Mouse (Mus musculus): ENCODE measurements at regions not wholly inside any gene's neighbourhood (a gene's known extent, or its start where the extent isn't known, plus 50 kb on each side); places are given as distances from the start of the nearest gene placed in this dataset.

DNA sequence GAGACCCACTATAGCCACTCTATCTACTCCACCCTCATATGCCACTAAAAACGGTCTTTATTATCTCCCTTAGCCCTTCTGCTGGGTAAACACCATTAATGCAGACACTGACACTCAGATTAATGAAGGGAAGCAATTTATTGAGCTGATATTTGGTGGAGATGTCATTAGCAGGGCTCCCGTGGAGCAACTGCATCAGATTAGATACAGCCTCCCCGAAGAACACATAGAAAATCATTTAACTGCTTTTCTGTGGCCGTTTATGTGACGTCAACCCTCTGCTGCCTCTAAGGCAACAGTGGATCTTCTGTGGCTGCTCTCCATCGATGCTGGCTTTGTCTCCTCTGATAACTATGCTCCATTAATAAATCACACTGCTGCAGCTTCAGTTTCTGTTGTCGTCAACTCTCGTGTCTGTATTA, 207.2 kb upstream of the Hnrnpa3 start:
- DNase-seq (ENCODE audit: low read depth, low spot score) = no peak

DNA sequence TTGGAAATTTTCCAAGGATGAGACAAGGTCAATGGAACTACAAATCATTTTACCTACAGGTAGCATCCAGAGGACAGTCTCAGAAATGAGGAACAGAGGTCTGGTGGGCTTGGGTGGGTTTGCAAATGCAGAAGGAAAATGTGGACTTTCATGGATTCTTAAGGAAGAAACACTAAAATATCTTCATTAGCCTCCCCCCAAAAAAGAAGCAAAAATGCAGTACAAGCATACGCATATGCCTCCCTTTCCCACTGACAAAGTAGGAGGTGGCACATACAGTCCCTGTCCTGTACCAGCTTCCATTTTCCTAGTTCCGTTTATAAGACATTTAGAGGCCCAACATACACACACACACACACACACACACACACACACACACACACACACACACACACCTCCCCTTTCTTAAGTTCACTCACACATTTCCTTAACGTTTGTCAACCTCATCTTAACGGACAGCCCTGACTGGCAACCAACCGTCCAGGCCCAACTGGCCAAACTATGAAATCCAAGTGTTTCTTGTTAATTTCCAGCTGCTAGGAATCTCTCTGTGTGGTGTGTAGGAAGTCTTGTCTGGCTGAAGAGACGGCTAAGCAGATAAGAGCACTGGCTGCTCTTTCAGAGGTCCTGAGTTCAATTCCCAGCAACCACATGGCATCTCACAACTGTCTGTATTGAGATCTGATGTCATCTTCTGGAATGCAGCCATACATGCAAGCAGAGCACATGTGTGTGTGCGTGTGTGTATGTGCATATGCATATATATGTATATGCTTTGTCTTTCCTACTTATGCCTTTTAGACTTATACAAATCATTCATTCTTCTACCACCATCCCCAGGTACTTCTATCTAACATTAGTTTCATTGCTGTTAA, 206.6 kb upstream of the Hnrnpa3 start:
- DNase-seq (ENCODE audit: low read depth, low spot score) = no peak

DNA sequence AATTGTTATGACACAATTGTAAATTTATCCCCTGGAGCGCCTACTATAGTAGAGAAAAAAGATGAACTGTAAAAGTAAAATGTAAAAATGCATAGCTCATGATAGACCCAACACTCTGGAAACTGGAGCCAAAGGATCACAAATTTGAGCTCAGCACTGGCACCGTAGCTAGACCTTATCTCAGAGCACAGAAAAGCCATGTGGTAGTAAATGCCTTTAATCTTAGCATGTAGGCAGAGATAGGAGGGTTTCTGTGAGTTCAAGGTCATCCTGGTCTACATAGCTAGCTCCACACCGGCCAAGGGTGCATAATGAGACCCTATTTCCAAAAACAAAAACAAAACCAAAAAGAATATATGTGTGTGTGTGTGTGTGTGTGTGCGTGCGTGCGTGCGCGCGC, 203.6 kb upstream of the Hnrnpa3 start:
- DNase-seq (ENCODE audit: low read depth, low spot score) = no peak

DNA sequence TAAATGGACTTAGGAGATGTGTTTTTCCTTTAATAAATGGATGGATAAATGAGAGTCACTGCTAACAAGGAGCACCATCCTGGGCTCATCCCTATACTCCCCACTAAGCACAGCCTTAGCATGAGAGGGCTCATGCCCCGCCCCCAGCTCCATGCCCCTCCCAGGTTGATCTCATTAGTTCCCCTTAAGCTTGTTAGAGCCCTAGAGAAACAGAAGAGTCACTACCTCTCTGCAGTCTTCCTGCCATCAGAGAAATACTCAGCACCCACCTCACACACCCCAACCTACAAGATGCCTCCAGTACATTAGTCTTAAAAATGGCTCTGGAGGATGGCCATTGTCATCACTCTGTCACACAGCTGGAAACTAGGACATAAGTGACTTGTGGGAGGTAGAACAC, 202.8 kb upstream of the Hnrnpa3 start:
- no peak for DNase-seq (ENCODE audit: low read depth, low spot score)

DNA sequence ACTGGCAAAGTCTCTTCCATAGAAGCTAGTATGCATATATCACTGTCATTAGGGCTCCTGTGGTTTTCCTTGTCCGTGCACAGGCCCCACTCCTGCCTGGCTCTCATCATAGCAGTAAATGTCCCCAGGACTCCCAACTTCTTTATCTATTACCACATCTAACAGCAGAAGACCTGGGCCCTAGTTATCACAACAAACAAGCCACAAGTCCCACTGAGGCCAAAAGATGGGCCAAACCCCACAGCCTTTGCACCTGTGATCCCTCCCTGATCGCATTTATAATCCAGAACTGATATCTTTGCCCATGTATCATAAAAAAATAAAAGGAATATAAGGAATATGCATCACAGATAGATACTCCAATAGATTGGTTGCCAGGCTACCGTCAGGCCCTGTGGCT, 201.6 kb upstream of the Hnrnpa3 start:
- no peak for DNase-seq (ENCODE audit: low read depth, low spot score)

DNA sequence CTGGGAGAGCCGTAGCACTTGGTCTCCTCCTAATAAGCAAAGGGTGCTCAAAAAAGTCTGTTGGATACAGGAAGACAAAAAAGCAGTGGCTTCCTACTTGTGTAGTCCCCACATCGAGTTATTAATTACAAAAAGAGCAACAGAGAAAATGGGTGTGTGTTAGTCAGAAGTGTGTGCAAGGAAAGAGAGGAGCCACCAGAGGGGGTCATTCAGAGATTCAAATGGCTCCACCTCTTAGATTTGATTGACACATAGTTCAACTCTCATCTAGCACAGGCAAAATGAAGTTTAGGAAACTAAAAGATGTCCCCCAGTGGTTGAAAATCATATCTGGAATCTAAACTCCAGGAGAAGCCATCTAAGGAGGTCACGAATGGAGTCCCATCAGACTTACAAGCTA, 200.2 kb upstream of the Hnrnpa3 start:
- DNase-seq (ENCODE audit: low read depth, low spot score) = no peak

DNA sequence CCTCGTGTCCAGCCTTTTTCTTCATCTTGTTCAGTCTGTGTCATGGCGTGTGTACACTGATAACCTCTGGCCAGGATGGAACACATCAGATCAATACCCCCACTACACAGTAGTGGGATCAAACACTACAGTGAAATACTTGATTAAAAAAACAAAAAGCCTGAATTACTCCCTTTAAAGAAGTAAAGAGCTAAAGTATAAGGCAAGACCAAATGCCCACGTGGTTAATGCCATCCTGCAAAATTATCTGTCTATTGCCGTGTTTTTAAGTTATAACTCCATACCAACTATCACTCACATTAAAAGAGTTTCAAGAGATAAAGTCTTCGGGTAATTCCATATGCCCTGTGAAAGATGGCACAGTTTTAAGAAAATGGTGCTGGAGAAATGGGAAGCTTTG, 198.6 kb upstream of the Hnrnpa3 start:
- DNase-seq (ENCODE audit: low read depth, low spot score) = no peak

DNA sequence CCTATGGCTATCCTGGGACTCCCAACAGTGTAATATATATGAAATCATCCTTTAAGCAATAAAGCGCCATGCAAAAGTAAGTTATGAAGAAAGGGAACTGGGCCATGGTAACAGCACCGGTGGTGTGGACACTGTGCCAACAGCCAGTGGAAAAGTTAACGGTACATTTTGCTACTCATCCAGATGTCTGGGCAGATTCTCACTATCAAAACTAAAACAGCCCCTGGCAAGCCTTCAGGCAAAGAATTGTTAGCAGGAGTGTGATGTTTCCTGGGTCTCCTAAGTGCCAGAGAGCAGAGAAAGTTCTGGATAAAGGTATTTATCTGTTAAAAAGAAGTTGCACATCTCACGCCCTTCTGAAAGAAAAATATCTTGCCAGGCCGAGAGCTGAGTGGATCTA, 198.0 kb upstream of the Hnrnpa3 start:
- no peak for DNase-seq (ENCODE audit: low read depth, low spot score)

DNA sequence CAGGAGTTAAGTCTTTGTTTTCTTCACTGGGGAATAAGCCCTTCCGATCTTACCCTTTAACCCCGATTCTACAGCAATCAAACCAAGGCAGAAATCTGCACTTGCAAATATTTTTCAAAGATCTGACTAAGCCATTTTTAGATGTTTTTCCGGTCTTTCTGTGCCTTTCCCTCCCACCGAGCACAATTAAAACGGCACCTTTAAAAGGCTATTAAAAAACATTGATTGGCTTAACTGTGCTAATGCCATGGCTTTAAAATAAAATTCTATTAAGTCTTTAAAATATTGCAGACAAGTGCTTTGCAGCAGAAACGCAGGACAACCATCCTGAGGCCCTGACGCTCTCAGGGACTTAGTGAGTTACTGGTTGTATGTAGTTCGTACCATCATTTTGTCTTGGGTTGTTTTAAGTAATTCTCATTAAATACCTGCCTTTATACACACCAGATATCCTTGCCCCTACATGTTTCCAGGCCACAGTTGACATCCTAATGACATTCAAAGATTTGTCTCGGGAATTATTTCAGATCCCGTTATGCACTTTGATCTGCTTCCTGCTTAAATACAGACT, 197.6 kb upstream of the Hnrnpa3 start:
- no peak for DNase-seq (ENCODE audit: low read depth, low spot score)

DNA sequence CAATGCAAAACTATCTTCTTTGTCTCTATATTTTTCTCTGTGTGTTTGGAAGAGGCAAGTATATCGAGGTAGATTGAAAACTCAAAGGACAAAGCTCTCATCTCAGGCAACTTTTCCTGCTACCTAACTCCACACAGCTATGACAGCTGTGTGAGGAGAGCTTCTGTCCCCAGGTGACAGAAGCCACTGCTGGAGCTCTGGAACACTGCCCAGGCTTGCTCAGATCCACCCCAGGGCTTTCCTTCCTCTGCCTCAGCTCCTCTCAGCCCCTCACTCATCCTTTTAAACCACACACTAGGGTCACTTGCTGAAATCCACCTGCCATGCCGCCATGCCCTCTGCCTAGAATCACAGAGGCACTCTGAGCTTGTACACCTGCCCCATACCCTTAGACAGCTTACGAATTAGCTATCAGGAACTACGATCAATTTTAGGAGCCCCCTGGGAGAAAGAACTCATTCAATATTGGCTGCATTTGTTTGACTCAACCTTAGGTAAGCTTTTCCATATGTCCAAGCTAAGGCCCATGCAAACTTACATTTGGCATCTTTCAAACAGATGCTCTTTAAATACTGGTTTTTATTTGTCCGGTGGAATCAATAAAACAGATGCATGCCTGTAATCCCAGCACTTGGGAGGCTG, 196.9 kb upstream of the Hnrnpa3 start:
- DNase-seq (ENCODE audit: low read depth, low spot score) = no peak

DNA sequence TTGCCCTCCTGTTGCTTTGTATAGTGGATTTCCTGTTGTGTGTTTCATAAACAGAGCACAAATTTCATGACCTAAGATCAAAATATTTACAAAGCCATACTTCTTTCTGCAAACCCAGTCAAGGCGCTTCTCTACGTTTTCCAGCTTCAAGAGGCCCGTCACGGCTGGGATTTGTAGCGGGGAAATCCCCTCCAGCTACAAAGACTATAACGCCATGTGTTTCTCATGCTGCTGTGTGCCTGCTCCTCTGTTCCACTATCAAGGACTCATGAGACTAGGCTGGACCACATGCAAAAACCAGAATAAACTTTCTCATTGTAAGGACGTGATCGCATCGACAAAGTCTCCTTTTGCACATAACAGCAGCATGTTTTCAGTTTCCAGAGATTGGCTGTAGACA, 196.0 kb upstream of the Hnrnpa3 start:
- DNase-seq (ENCODE audit: low read depth, low spot score) = no peak

DNA sequence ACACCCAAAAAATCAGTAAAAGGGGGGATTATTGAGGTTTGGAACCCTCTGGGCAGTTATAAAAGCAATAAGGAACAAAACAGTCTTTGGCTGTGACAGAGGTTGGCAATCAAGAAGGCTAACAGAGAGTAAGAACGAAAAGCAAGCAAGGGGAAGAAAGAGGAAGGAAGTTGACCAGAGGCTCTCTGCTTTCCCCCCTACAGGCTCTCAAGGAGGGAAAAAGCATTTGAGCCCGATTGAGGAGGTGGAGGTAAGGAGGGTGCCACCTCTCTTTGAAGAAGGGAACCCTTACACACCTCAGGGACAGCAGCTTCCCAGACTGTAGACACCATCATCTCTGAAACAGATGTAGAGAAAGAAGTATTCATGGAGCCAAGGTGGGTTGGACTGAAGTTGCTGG, 194.6 kb upstream of the Hnrnpa3 start:
- DNase-seq (ENCODE audit: low read depth, low spot score) = no peak

DNA sequence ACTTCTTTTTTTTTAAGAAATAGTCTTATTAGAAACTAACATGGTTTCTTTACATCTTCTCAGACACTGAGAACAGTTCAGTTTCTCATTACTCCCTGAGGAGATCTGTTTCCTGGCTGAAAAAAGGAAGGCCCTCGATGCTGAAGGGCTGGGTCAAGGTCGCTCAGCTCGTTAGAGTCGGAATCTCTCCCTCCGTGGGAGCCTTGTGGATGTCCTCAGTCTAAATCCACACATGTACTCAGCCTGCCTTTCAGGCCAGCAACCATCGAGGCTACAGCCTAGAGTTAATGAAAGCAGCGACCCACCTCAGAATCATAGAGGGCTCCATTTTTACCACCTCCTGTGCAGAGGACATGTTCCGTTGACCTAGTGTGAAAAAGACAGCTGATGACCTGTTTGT, 190.2 kb upstream of the Hnrnpa3 start:
- DNase-seq (ENCODE audit: low read depth, low spot score) = no peak

DNA sequence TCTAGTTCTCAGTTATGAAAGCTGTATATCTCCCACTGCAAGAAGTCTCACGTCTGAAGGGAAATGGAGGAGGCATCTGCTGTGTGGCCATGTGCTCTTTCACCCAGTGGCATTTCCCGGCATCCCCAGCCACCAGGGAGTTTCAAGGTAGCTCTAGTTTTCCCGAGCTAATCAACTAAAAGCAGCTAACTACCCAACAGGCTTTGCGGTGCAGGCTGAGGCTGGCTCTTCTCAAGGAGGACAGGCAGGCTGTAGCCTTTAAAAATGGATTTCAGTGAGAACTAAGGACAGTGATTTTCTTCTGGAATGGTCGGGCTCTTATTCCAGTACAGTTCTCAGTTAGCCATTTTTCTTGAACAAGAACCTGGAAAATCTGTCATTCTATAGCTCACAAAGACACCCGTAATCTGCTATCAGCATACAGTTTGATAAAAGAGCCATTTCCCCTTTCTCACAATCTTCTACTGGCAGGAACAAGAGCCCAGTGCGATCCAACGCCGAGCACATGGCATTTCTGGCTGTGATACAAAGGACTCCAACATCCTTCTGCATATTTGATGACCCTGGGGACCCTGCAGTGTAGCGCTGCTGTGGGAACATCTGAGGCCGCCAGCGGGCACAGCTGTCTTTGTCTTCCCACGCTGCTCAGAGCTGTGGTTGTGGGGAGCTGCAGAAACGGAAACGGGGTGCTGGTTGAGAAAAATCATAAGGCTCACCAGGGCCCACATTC, 188.9 kb upstream of the Hnrnpa3 start:
- no peak for DNase-seq (ENCODE audit: low read depth, low spot score)

DNA sequence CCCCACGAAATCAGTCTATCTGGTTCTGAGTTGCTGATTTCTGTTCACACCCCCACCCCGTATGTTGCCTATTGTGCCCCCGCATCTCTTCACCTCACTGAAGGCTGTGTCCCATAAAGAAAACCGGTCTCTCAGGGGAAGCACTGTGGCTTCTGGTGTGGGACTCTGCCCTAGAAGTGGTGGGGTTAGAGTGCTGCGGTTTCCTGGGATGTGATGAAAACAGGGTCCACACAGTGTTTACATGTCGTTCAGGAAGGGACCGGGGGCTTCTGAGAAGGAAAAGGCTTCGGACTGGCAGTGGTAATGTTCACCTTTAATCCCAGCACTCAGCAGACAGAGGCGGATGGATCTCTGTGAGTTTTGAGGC, 188.4 kb upstream of the Hnrnpa3 start:
- no peak for DNase-seq (ENCODE audit: low read depth, low spot score)

DNA sequence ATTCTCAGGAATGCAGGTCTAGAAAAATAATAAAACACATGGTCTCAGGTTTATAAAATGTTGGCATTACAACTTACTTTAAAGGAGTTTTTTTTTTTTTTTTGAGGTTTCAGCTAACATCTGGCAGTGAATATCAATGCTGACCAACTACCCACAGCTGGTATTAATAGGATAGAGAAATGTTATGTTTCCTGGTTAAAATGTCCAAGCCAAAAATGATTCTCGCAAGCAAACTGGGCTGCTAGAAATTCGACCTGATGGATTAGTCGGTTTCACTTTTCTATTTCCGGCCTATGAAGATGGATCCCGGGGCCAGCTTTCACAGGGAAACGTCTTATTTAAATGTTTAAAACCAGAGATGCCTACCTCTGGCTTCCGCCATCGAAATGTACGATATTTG, 186.6 kb upstream of the Hnrnpa3 start:
- DNase-seq (ENCODE audit: low read depth, low spot score) = no peak

DNA sequence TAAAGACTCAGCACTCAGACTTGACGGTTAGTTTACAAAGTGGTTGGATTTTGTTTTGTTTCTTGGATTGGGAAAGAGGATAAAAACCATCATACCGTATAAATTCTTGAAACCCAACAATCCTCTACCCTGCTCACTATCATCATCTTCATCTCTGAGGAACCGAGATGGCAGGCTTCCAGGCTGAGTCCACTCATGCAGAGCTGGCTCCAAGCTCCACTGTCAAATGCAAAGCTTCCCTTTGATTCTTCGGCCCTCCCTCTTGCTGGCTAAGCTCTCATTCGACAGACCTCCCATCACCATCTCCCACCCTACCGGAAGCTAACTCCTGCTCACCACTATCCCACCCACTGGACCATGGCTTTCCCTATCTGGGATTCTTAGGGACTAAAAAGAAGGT, 184.6 kb upstream of the Hnrnpa3 start:
- DNase-seq (ENCODE audit: low read depth, low spot score) = no peak

DNA sequence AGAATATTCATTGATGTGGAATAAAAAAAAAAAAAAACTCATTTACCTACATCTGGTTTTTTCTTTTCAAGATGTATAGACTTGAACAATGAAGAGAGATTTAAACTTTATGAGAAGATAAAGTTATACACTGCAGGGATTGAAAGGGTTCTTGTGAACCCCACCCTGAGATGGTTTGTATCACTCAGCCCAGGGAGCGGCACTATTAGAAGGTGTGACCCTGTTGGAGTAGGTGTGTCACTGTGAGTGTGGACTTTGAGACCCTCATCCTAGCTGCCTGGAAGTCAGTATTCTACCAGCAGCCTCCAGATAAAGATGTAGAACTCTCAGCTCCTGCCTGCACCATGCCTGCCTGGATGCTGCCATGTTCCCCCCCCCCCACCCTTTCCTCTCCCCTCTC, 182.7 kb upstream of the Hnrnpa3 start:
- no peak for DNase-seq (ENCODE audit: low read depth, low spot score)

DNA sequence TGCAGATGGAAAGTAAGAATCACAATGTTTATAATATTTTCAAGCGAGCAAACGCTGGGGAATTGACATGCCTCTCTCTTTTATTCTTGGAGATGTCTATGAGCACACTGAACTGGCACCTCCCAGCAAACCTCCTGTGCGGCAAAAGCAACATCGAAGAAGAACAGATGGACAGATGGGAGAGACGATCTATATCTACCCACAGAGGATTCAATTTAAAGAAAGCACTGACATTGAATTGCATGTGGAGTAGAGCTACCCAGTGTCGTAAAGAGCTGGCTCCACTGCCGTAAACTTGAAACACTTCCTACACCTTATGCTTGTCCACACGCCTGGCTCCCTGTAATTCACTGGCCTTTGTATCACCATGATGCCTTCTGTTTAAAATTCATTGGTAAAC, 182.0 kb upstream of the Hnrnpa3 start:
- DNase-seq (ENCODE audit: low read depth, low spot score) = no peak

DNA sequence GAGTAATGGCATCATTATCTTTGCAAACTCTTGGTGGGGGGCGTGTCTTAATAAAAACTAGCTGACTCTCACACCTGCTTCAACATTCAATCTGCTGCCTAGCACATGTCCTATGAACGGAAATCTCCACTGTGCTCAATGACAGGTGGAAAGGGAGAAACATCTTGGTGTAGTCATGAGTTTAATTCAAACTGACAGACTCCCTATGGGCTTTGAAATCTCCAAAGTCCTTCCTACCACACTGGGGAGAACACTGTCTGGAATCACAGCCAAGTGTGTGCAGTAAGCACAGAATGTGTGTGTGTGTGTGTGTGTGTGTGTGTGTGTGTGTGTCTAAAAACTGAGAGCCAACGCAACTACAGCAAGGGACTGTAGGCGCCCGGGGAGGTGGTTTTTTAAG, 179.5 kb upstream of the Hnrnpa3 start:
- DNase-seq (ENCODE audit: low read depth, low spot score) = no peak

DNA sequence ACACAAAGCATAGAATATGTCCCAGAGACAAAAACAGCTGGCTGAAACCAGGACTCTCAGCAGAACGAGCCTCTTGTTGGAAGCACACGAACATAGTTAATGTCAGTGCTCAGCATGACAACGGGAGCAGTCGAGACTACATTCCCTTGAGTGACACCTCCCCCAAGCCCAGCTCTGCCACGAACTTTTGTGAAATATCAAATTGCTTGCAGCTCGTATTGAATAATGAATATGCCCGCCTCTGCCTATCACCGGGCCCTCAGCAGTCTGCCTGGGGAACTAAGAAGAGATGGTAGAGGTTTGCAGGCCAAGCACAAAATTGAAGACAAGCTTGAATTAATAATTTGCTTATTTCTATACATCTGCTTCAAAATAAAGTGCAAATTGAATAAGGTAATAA, 177.2 kb upstream of the Hnrnpa3 start:
- DNase-seq (ENCODE audit: low read depth, low spot score) = no peak

DNA sequence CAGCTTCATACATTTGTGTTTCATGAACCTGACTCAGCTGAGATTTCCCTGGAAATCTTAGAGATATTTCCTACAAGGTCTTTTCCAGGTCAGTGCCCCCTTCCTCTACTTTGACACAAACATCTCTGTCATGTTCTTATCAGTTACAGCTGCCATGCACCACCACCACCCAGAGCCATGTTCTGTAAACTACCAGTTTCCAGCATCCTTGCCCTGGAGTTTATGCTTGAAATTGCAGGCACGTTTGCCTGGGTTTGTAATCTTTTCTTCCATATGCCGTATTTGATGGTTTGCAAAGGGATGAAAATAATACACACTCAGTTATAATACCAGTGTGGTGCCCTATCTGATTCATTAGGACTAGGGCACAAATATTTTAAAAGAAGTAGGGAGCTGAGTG, 176.6 kb upstream of the Hnrnpa3 start:
- no peak for DNase-seq (ENCODE audit: low read depth, low spot score)

DNA sequence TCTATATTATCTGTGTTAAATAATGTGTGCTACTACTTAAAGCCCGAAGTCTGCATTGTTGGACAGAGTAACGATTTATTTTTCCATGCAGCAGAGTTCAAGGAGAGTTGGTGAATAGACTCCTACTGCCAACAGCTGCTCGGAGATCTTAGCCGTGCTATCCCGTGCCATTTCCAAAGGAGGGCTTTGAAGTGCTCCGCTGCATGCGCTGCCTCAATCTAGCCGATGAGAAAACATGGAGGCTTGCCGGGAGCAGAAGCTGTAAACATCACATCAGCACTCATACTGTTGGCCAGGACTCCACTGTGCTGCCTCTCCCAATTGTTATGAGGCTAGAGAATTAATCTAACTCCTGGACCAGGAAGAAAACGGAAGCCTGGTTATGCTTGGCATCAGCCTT, 174.1 kb upstream of the Hnrnpa3 start:
- DNase-seq (ENCODE audit: low read depth, low spot score) = no peak
